Mouse (Mus musculus) embryo, embryonic 11 days (tissue): ENCODE data around the gene Panx1.

Source experiments
- DNase-seq: peaks from one replicate; pipeline ENCODE4 v3.0.0-alpha.2; 2015

Panx1 gene

DNA sequence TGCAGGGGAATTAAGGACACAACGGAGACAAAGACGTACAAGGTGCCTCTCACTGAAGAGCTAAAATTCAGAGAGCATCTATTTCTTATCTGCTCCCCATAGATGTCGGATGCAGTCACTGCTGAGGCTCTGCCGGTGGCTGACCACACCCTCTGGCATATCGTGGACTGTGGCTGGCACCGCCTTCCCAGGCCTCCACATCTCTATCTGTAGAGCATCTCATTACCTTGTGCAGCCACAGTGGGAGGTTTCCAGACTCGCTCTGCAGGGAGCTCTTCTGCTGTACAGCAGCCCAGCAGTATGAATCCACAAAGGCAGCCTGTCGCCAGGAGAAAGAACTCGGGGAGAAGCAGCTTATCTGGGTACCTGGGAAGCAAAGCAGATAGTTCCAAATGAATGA lies 24.1 kb downstream of the Panx1 start:
- no peak for DNase-seq

- no peak for DNase-seq
These were observed 24.7 kb downstream of the Panx1 start for GRCm38 (mm10) chr9:15020561-15021080.

- DNase-seq, result no peak
These were observed 26.5 kb downstream of the Panx1 start for GRCm38 (mm10) chr9:15018756-15019131.

DNA sequence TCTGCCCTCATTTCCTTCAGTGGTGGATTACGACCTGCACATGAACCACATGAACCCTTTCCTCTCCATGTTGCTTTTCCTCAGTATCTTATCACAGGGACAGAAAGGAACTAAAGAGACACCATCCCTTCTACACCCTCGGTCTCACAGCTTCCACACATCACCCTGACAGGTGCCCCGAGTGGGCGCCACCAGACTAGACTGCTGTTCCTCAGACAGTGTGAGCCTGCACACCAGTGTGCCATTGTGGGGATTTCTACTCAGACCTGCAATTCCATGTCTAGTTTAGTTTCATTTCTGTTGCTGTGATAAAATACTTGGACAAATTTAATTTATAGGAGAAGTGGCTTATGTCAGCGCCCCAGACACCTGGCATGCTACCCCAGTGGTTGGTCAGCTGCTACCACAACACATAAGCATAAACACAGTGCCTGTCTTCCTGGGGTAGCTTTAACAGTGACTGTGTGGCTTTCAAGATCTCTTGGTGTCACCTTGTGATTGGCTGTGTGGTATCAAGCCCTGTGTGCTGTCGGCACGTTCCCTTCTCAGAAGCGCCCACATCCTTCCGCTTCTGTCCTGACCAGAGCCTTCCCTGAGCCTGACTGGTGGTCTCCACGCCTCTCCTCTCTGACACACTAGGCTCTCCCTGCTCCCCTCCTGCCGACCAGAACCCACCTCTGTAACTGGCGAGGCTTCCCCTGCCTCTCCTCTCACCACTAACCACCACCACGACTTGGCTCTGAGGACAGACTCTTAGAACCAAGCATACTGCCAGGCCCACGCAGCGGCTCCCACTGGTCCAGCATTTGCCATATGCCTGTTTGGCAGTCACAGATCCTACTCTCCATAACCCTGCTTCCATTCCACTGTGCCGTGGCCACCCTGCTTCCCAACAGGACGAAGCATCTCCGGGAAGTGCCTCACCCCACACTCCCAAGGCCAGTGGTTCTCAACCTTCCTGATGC lies 27.2 kb downstream of the Panx1 start:
- DNase-seq, result no peak

DNA sequence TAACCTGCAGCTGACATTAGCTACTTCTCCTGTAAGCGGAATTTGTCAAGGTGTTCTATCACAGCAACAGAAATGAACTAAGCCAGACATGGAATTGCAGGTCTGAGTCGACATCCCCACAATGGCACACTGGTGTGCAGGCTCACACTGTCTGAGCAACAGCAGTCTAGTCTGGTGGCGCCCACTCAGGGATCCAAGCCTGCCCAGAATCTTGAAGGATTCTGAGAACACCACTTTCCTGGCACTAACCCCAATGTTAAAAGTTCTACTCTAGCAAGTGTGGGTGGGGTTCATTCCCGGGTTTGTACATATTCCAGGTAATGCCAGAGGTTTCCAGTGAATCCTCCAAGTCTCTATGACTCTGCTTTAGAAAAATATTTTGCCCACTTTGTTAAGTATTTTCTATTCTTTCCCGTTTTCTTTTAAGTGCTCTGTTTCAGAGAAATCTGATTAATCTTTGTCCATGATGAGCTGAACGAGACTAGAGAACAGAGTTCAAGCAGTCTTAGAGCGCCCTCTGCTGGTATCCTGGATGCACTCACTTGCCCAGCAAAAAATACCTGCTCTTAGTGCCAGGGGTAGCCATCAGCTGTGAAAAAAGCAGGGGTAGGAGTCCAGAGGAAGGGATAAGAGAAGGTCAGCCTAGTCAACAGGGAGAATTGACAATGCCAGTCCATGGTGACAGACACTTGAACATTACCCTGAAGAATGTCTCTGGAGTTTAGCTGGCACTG lies 29.9 kb downstream of the Panx1 start:
- DNase-seq, result peak; percentile 90

DNA sequence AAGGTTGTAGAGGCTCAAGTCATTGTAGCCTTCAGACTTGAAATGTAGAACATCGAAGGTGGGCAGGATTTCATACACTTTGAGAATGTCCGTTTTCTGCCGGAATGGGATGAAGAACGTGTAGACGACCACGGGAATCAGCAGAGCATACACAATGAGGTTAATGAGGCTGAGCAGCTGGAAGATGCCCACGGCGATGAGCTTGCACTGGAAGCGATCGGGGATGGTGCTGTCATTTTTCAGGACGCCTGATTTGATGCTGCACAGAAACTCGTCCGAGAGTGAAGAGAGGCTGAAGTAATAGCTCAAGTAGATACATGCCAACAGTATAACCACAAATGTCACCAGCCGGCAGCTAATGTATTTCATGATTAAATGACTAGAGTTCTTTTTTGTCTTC lies 37.7 kb downstream of the Panx1 start:
- no peak for DNase-seq

DNA sequence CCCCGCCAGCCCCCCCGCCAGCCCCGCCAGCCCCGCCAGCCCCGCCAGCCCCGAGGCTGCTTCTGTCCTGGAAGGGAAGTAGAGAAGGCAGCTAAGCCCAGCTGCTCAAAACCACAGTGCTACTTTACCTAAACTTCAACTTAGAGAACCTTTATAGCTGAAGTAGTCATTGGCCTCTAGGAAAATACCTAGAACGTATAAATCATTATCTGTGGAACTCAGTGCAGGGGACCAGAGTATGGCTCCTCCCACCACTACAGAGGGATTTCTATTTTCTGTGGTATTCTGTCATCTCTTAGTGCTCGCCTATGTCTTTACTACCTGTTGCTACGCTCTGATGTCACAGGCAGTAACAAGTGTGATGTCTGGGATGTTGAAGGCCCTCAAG lies 41.0 kb downstream of the Panx1 start:
- DNase-seq, result no peak

DNA sequence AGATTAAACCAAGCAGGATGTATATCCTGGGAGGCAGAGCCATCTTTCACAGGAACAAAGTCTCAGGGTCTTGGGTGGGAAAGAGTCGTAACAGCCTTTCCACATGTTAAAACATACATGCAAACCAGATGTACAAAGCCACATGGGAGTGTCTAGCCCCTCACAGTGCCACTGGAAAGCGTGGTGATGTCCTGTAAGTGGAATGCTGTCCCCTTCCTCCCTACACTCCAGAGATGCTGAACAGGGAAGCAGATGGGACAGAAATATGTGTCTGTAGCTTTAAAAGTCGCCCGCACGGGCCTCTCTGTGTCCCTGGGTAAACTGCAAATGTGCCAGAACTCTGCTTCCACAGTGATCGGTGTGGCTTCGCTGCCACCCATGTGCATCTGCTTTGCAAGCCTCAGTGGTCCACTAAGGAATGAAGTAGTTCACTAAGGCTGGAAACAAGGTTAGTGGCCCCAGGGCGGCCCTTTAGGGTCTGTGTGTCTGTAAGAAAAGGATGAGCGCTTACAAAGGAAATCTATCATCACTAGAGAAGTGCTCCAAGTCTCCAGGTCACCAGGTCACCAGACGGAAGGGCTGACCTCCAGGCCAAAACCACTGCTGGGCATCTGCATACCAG lies 41.5 kb downstream of the Panx1 start:
- peak; percentile 47 for DNase-seq

DNA sequence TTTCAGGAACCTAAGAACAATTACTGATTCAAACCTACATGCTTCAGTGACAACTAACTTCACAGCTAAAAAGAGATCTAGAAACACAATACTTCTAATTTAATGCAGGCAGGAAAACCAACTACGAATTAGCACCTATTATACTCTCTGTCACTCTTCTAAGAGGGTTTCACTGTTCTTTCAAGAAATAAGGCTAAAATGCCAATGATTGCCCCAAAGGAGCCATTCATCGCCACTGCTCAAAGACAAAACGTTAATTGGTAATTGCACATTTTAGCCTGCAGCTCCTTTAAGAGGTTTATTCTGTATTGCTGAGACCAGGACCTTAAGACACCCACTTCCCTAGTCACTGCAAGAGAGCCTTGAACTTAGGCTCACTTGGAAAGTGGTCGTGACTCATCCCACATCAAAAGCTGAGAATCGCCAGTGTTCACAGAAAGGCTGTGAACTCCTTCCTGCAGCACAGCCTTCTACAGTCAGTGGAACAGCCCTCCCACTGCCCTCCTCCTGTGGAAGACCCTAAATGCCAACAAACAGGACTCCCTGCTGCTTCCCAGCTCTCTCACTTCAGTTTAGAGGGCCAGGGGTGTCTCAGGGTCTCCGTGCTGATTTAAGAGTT lies 42.2 kb downstream of the Panx1 start:
- peak; percentile 33 for DNase-seq

GRCm38 (mm10) chr9:14998790-14999189 lies 46.5 kb downstream of the Panx1 start:
- no peak for DNase-seq

- no peak for DNase-seq
These were observed 47.8 kb downstream of the Panx1 start for GRCm38 (mm10) chr9:14997271-14998055.

DNA sequence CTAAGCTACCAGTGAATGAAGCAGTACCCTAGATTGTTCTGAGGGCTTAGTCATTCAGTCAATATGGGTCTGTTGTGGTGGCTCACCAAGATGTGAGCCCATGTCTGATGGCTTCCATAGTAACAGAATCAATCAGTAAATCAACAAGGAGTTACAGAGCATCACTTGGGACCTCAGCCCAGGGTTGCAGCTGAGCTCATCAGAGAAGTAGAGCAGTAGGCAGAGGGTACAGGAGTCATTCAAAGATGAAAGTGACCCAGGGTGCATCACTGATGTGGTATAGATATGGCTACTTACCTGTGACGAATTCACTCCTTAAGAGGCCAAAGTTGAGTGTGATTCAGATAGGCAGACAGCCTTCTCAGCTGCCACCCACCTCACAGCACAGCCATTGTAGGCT lies 49.8 kb downstream of the Panx1 start:
- no peak for DNase-seq

- DNase-seq, result no peak
These were observed 56.5 kb downstream of the Panx1 start for GRCm38 (mm10) chr9:14988606-14989293.

- DNase-seq, result no peak
These were observed 62.1 kb downstream of the Panx1 start for GRCm38 (mm10) chr9:14983141-14983540.

- no peak for DNase-seq
These were observed 62.6 kb downstream of the Panx1 start for GRCm38 (mm10) chr9:14982683-14983082.

GRCm38 (mm10) chr9:14981539-14982155 lies 63.6 kb downstream of the Panx1 start:
- no peak for DNase-seq

GRCm38 (mm10) chr9:14974251-14975232 lies 70.7 kb downstream of the Panx1 start:
- DNase-seq, result no peak

DNA sequence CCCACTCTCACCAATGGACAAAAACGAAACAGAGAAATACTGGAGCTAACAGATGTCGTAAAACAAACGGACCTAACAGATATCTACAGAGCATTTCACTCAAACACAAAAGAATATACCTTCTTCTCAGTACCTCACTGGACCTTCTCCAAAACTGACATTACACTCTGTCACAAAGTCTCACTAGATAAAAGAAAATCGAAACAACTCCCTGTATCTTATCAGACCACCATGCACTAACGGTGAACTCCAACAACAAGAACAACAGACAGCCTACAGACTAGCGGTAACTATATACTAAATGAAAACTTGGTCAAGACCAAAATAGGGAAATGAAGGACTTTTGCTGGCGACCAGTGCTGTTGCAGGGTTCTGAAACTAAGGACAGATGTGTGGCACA lies 71.5 kb downstream of the Panx1 start:
- DNase-seq, result no peak

DNA sequence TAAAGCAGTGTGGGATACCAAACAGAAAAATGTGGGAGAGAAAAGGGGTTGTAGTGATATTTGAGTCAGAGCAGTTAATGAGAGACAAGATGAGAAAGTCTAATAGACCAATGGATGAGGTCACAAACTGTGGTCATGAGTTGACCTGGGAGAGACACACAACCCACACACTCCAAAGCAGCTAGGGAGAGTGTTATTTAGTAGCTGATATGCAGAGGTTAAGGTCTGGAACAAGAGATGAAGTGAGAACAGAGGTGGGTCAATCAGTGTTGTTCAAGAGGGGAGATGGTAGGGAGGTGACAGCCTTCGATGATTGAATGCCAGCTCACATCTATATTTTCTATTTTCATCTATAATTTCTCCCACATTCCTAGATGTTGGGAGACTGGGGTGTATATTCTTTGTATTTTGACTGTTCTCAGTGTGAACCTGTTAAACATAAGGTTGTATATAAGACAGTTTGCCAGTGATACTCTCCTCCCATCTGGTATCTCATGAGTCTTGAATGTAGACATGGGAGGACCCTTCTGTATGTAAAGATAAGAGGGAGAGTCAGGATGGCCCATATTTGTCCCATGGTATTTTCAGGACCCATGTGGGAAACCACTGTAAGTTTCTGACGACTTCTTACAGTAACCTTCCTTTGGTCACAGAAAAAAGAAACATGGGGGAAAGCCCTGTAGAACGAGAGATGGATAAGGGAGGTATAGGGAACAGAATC lies 74.3 kb downstream of the Panx1 start:
- DNase-seq, result no peak
